Mouse (Mus musculus): ENCODE measurements around the gene Cdk11b. TPM values are rescaled to one million over a fixed set of nuclear protein-coding genes. Genes with fewer than 3 reads are reported as not detected.

Gene Cdk11b
- polyA plus RNA-seq, 1 experiment from 2014 or later, result 84.0 TPM

DNA sequence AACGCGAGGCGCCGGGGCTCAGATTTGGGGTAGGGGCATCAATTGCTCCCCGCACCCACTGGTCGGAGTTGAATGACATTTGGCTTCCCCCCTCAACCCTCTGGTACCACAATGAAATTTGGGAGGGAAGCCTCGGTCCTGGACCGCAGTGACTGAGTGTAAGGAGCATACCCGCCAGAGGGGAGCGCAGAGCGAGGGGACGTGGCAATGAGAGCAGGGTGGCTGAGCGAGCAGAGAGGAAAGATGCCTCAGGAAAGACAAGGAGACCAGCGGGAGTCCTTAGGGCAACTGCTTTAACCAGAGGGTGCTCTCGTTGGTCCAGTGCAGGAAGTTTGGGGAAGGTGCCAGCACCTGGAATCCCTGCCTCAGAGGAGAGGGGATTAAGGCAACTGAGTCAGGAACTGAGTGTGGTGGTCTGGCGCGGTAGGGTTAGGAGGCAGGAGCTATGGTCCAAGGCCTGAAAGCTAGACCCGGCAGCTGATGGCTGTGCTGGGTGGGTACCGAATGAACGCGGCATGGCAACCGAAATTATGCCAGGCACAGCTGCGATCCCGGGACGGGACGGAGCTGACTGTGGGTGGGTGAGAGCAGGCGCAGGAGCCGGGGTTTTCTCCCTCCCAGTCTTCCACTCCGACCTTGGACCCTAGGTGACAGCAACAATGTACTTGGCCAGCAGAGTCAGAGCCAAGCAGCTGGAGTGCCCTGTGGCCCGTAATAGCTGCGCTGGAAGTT, 29.0 kb downstream of the Cdk11b start:
- Histone ChIP-seq H3K36me3 (ENCODE audit: control insufficient read depth, insufficient read depth, low read length) (peaks cover 2% of the 10 kb centered on the region), H3K4me2 (ENCODE audit: low read depth, low read length, severe bottlenecking) (peak overlapping the region; percentile 59), H3K4me1 (replicated peaks; ENCODE audit: control insufficient read depth, insufficient read depth, low read length) (peaks cover 18% of the 10 kb centered on the region), H3K27me3 (ENCODE audit: control insufficient read depth, insufficient read depth, low read length) (peaks cover 50% of the 10 kb centered on the region), H3K9me3 (ENCODE audit: control insufficient read depth, low read length) (no peaks in the 10 kb centered on the region), H3K27ac (ENCODE audit: low read depth, low read length) (no peak overlapping the region), H3K9ac (ENCODE audit: low read length) (peak overlapping the region; percentile 53), H3K4me3 (ENCODE audit: low read depth, low read length) (peak overlapping the region; percentile 30)
- ATAC-seq (replicated peaks; ENCODE audit: low FRiP score) (peak; percentile 52; the same call in 1 of the 2 replicates), DNase-seq (ENCODE audit: low spot score) (peak; percentile 70)
- WGBS, result 1% methylated on average over 31 of the region's 31 CpGs

DNA sequence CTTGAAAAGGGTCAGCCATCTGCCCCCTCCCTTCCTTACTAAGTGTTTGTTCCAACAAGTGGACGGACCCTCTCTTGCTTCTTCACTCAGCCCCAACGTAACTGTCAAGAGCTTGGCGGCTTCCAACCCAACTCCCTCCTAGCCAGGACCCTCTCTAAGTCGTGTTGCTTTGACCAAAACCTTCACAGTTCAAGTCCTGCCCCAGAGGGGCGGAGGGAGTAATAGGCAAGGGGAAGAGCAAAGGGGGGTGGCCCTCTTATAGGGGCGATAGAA, 29.5 kb downstream of the Cdk11b start:
- ATAC-seq (replicated peaks; ENCODE audit: low FRiP score) (no peak), DNase-seq (ENCODE audit: low spot score) (no peak)
- Histone ChIP-seq H3K9me3 (ENCODE audit: control insufficient read depth, low read length) (no peaks in the 10 kb centered on the region), H3K27me3 (ENCODE audit: control insufficient read depth, insufficient read depth, low read length) (peaks cover 50% of the 10 kb centered on the region), H3K9ac (ENCODE audit: low read length) (peak overlapping the region; percentile 16; the same call in 1 of the 2 replicates), H3K4me2 (ENCODE audit: low read depth, low read length, severe bottlenecking) (peak overlapping the region; percentile 59), H3K27ac (ENCODE audit: low read depth, low read length) (no peak overlapping the region), H3K36me3 (ENCODE audit: control insufficient read depth, insufficient read depth, low read length) (no peaks in the 10 kb centered on the region; the same call in 1 of the 2 replicates), H3K4me3 (ENCODE audit: low read depth, low read length) (peak overlapping the region; percentile 32), H3K4me1 (replicated peaks; ENCODE audit: control insufficient read depth, insufficient read depth, low read length) (peaks cover 18% of the 10 kb centered on the region)
- WGBS, result 2% methylated on average over 6 of the region's 6 CpGs

DNA sequence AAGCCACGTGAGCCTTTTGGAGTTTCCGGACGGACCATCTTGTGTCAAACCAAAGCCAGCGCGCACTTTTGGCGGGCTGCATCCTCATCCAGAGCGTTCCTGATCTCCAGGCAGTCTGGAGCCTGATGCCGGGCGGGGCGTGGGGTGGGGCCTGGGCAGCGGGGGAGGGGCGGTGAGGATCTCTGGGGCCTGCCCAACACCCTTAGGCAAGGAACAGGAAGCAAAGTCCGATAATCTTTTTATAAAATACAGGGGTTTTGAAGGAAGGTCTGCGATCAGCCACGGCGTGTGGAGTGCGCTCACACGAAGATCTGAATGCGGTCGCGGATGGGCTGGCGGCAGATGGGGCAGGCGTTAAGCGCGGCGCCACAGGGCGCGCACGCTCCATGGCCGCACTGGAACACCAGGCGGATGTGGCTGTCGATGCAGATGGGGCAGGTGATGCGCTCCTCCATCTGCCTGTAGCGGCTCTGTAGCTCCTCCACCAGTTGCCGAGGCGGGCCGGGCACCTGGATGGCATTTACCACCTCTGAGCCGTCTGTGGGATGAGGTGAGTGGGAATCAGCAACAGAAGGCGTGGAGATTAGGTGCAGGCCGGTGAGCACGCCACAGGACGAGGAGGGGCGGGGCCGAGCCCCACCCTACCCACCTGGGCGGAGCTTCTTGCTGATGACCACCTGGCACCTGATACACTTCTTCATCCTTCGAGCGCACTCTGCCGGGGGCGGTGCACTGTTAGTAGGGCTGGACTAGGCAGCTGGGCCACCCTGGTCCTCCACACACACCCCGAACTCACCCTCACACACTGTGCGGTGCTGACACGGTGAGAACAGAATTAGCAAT, 30.0 kb downstream of the Cdk11b start:
- Histone ChIP-seq H3K9me3 (ENCODE audit: control insufficient read depth, low read length) (no peaks in the 10 kb centered on the region), H3K4me3 (ENCODE audit: low read depth, low read length) (peak overlapping the region; percentile 32), H3K4me1 (replicated peaks; ENCODE audit: control insufficient read depth, insufficient read depth, low read length) (peaks cover 18% of the 10 kb centered on the region), H3K36me3 (ENCODE audit: control insufficient read depth, insufficient read depth, low read length) (no peaks in the 10 kb centered on the region; the same call in 1 of the 2 replicates), H3K4me2 (ENCODE audit: low read depth, low read length, severe bottlenecking) (peak overlapping the region; percentile 59), H3K9ac (ENCODE audit: low read length) (peak overlapping the region; percentile 16), H3K27ac (ENCODE audit: low read depth, low read length) (no peak overlapping the region), H3K27me3 (ENCODE audit: control insufficient read depth, insufficient read depth, low read length) (peaks cover 50% of the 10 kb centered on the region)
- WGBS, result 1% methylated on average over 52 of the region's 52 CpGs
- ATAC-seq (replicated peaks; ENCODE audit: low FRiP score) (peak; percentile 39), DNase-seq (ENCODE audit: low spot score) (peak; percentile 84)

DNA sequence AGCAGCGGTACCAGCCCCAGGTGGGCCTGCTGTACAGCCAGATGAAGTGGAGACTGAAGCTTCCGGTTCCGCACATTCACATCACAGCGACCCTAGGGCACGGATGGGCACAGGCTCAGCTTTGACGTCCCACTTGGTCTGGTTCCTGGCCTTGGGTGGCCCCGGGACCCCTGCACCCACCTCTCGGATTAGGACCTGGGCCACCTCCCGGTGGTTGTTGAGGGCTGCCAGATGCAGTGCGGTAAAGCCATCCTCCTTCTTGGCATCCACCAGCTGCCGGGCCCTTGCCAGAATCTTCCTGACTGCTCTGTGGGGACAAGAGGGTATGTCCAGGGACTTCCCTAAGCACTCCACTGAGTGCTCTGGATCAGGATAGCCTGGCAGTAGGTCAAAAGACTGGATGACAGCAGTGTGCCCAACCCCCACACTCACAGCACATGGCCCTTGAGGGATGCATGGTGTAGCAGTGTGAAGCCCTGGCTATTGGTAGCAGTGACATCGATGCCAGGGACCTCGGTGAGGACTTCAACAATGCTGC, 31.6 kb downstream of the Cdk11b start:
- no peaks in the 10 kb centered on the region; the same call in 1 of the 2 replicates for H3K36me3 ChIP-seq (ENCODE audit: control insufficient read depth, insufficient read depth, low read length)
- no peak overlapping the region for H3K27ac ChIP-seq (ENCODE audit: low read depth, low read length)
- ATAC-seq (replicated peaks; ENCODE audit: low FRiP score) (no peak), DNase-seq (ENCODE audit: low spot score) (no peak)
- H3K4me1 ChIP-seq (replicated peaks; ENCODE audit: control insufficient read depth, insufficient read depth, low read length), result peaks cover 18% of the 10 kb centered on the region
- H3K9ac ChIP-seq (ENCODE audit: low read length), result no peak overlapping the region
- no peaks in the 10 kb centered on the region for H3K9me3 ChIP-seq (ENCODE audit: control insufficient read depth, low read length)
- no peak overlapping the region for H3K4me3 ChIP-seq (ENCODE audit: low read depth, low read length)
- 89% methylated on average over 13 of the region's 13 CpGs for WGBS
- no peak overlapping the region for H3K4me2 ChIP-seq (ENCODE audit: low read depth, low read length, severe bottlenecking)
- peaks cover 48% of the 10 kb centered on the region for H3K27me3 ChIP-seq (ENCODE audit: control insufficient read depth, insufficient read depth, low read length)

DNA sequence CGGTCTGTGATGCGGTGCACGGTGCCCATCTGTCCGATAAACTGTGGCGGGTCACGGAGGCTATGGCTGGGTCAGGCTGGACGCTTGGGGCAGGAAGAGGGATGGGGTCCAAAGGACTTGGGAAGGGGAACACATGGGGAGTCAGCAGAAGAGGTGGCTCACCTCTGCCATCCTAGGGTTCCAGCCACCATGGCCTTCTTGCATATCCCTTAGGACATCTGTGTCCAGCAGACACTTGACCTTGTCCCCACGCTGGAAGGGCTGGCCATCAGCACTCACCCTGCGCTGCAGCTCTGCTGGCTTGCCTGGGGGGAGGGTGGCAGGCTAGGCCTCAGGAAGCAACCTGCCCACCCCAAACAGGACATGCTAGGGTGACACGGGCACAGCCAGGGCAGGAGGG, 34.3 kb downstream of the Cdk11b start:
- no peak for DNase-seq (ENCODE audit: low spot score)
- Histone ChIP-seq H3K27ac (ENCODE audit: low read depth, low read length) (no peak overlapping the region), H3K27me3 (ENCODE audit: control insufficient read depth, insufficient read depth, low read length) (peaks cover 21% of the 10 kb centered on the region), H3K4me1 (replicated peaks; ENCODE audit: control insufficient read depth, insufficient read depth, low read length) (peaks cover 6% of the 10 kb centered on the region), H3K4me3 (ENCODE audit: low read depth, low read length) (no peak overlapping the region), H3K36me3 (ENCODE audit: control insufficient read depth, insufficient read depth, low read length) (no peaks in the 10 kb centered on the region), H3K4me2 (ENCODE audit: low read depth, low read length, severe bottlenecking) (no peak overlapping the region), H3K9me3 (ENCODE audit: control insufficient read depth, low read length) (no peaks in the 10 kb centered on the region), H3K9ac (ENCODE audit: low read length) (no peak overlapping the region)
- 96% methylated on average over 10 of the region's 10 CpGs for WGBS
- ATAC-seq (replicated peaks; ENCODE audit: low FRiP score), result no peak

DNA sequence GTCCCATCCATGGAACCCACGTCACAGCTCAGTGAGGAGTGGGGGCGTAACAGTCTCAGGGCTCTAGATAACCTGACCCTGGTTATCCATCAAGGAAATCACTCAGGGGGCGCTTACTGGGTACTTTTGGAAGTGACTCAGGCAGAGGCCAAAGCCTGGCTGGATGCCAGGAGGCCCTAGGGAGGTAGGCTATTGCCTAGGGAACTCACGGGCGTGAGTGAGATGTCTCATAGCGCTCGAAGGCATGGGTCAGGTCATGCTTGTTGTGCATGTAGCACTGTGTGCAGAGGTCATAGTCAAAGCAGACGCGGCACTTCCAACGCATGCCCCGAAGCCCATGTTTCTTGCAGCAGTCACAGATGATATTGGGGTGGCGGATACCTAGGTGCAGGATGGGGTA, 36.0 kb downstream of the Cdk11b start:
- no peak overlapping the region for H3K4me2 ChIP-seq (ENCODE audit: low read depth, low read length, severe bottlenecking)
- H3K4me1 ChIP-seq (replicated peaks; ENCODE audit: control insufficient read depth, insufficient read depth, low read length), result no peaks in the 10 kb centered on the region
- H3K4me3 ChIP-seq (ENCODE audit: low read depth, low read length), result no peak overlapping the region
- DNase-seq (ENCODE audit: low spot score) (no peak), ATAC-seq (replicated peaks; ENCODE audit: low FRiP score) (no peak)
- H3K36me3 ChIP-seq (ENCODE audit: control insufficient read depth, insufficient read depth, low read length), result no peaks in the 10 kb centered on the region
- H3K27me3 ChIP-seq (ENCODE audit: control insufficient read depth, insufficient read depth, low read length), result peaks cover 4% of the 10 kb centered on the region; the same call in 1 of the 2 replicates
- H3K27ac ChIP-seq (ENCODE audit: low read depth, low read length), result no peak overlapping the region
- WGBS, result 90% methylated on average over 12 of the region's 12 CpGs
- H3K9me3 ChIP-seq (ENCODE audit: control insufficient read depth, low read length), result no peaks in the 10 kb centered on the region
- no peak overlapping the region for H3K9ac ChIP-seq (ENCODE audit: low read length)

DNA sequence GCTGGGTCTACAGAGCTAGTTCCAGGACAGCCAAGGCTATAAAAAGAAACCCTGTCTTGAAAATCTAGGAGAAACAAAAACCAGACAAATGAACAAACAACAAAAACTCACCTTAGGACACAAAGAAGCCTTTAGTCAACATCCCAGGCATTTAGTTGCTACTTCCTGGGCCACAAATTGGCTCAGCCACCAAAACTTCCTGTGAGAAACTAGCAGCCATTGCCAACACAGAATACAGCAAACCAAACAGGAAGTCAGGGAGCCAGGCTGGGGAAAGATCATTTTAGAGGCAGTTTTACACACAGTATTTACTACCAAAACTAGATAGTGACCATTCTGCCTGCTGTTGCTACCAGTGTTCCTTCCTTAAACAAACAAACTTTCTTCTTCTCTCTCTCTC, 42.2 kb downstream of the Cdk11b start:
- Histone ChIP-seq H3K36me3 (ENCODE audit: control insufficient read depth, insufficient read depth, low read length) (no peaks in the 10 kb centered on the region), H3K4me1 (replicated peaks; ENCODE audit: control insufficient read depth, insufficient read depth, low read length) (no peaks in the 10 kb centered on the region; the same call in 1 of the 2 replicates), H3K4me2 (ENCODE audit: low read depth, low read length, severe bottlenecking) (no peak overlapping the region), H3K27me3 (ENCODE audit: control insufficient read depth, insufficient read depth, low read length) (no peaks in the 10 kb centered on the region), H3K27ac (ENCODE audit: low read depth, low read length) (no peak overlapping the region), H3K9ac (ENCODE audit: low read length) (no peak overlapping the region), H3K4me3 (ENCODE audit: low read depth, low read length) (no peak overlapping the region), H3K9me3 (ENCODE audit: control insufficient read depth, low read length) (no peaks in the 10 kb centered on the region)
- ATAC-seq (replicated peaks; ENCODE audit: low FRiP score) (no peak), DNase-seq (ENCODE audit: low spot score) (no peak)

DNA sequence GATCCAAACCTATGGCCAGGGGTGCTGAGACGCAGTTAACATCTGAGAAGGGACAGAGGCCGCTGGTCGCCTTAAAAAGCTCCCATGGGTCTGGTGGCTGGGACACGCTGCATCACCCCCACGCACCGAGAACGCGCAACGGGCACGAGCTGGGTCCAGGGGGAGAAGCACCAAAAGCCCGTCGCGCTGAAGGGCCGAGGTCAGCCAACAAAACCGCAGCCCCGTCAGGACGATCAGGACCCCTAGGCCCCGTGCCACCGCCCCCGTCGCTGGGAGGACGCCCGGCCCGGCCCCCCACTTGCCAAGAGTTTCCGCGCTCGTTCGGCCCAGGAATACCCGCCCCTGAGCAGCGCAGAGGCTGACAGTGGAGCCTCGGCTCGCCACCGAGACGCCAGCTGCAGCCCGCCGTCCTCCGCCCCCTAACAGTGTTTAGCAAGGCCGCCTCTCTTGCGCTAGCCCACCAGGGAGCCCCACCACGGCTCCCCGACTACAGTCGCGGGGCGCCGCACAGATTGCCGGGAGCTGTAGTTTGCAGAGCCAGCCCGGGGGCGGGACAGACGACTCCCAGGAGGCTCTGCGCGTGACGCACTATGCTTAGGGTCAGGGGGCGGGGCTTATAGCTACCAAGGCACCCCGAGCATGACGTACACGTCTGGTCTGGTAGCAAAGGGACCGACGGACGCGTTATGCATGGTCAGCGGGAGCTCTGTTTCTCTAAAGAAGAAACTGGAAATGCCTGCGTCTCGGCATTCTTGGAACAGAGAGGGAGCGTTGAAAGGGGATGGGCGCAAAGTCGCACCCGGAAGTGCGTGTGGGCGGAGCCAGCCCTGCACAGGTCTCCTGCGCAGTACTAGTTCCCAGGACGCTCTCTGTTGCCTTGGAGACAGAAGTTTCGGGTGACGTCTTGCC, 44.3 kb downstream of the Cdk11b start, which contains the start of gene Mib2:
Gene Mib2 (minus strand): TSS at position 510 of the 909 bp plus-strand sequence.
- H3K36me3 ChIP-seq (ENCODE audit: control insufficient read depth, insufficient read depth, low read length), result no peaks in the 10 kb centered on the region
- peak within 1 kb of the TSS; percentile 91 for H3K4me2 ChIP-seq (ENCODE audit: low read depth, low read length, severe bottlenecking)
- H3K27ac ChIP-seq (ENCODE audit: low read depth, low read length), result 0 out of 2 replicates have a peak within 1 kb of the TSS, but pooled peaks have one; percentile 37
- DNase-seq (ENCODE audit: low spot score) (peak; percentile 98), ATAC-seq (replicated peaks; ENCODE audit: low FRiP score) (peak; percentile 98)
- H3K4me3 ChIP-seq (ENCODE audit: low read depth, low read length), result peak within 1 kb of the TSS; percentile 79
- WGBS, result under 1% methylated on average over 73 of the region's 73 CpGs
- H3K4me1 ChIP-seq (replicated peaks; ENCODE audit: control insufficient read depth, insufficient read depth, low read length), result no peaks in the 10 kb centered on the region; the same call in 1 of the 2 replicates
- H3K27me3 ChIP-seq (ENCODE audit: control insufficient read depth, insufficient read depth, low read length), result no peaks in the 10 kb centered on the region
- H3K9ac ChIP-seq (ENCODE audit: low read length), result peak within 1 kb of the TSS; percentile 80
- no peaks in the 10 kb centered on the region for H3K9me3 ChIP-seq (ENCODE audit: control insufficient read depth, low read length)
